Mouse (Mus musculus) lung, postnatal 0 days (tissue): ENCODE results near the gene Ccdc96.

ENCODE experiments used
- CTCF ChIP-seq: IDR thresholded peaks from 2 replicates; pipeline ENCODE4 v1.5.1; 2016; ENCODE audit warnings: antibody characterized with exemption, mild to moderate bottlenecking
- EP300 ChIP-seq: IDR thresholded peaks from 2 replicates; pipeline ENCODE4 v1.6.1; 2016; ENCODE audit warnings: antibody characterized with exemption, mild to moderate bottlenecking, control low read depth

DNA sequence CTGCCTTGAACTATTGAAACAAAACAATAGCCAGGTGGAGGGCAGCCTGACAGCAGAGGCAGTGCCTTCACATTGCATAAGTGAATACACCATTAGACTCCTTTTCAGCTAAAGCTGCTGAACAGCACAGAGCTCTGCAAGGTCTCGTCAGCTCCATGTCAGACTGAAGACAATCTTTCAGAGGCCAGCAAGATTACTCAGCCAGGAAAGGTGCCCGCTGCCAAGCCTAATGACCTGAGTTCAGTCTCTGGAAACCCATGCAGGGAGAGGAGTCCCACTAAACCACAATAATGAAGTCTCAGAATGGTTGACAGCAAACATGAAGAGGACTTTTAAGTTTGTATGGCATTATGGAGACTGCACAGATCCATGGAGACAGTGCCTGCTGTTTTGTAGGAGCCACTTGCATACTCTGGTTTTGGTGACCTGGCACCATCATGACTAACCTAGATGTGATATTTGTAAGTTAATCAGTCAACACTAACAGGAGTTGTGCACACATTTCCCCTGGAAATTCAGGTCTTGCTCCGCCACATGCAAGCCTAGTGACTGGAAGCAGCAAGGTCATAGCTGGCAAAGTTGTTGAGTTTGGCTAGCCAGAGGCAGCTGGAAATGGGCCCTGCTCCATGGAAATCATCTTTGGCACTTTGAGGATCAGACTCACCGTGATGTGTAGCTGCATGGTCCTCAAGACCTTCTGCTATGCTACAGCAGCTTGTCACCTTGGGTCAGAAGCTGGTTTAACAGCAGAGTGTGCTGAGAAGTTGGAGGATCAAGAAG lies 11.3 kb upstream of the Ccdc96 start:
- TF ChIP-seq CTCF, result no peak
- no peak for TF ChIP-seq EP300
